Mouse (Mus musculus) adrenal gland, adult 18-20 months (tissue): ENCODE measurements around the gene Drp2. TPM values are rescaled to one million over a fixed set of nuclear protein-coding genes. Genes with fewer than 3 reads are reported as not detected.

Experiments
- total RNA-seq, 2 experiments: library from RNA; stranded (reverse); gene quantifications; 1 replicate in 1 of 2; 2 replicates in 1 of 2; pipeline ENCODE4 v1.2.3; 2021

Drp2 gene
- total RNA-seq, 2 experiments from 2014 or later: 0.30 to 0.32 TPM

Other genes with a start within 250 kb of the Drp2 start
- under 1 TPM; 0.35 to 0.96 TPM for gene Xkrx, start 242.5 kb upstream of the Drp2 start, total RNA-seq
- not detected for gene Arl13a, start 217.1 kb upstream of the Drp2 start, total RNA-seq
- gene Nox1, start 182.6 kb upstream of the Drp2 start, total RNA-seq: not detected
- 10 to 100 TPM; 41.9 to 46.7 TPM for gene Trmt2b, start 127.6 kb upstream of the Drp2 start, total RNA-seq
- gene Tmem35a, start 109.3 kb upstream of the Drp2 start, total RNA-seq: 100 to 1,000 TPM; 284 to 319 TPM
- gene Cenpi, start 96.5 kb upstream of the Drp2 start, total RNA-seq: 1 to 10 TPM; 1.7 to 2.2 TPM
- not detected for gene Taf7l, start 71.9 kb downstream of the Drp2 start, total RNA-seq
- gene Timm8a1, start 137.3 kb downstream of the Drp2 start, total RNA-seq: 10 to 100 TPM; 31.3 to 36.7 TPM
- gene Btk, start 179.0 kb downstream of the Drp2 start, total RNA-seq: 1 to 10 TPM in 1 of 2 experiments, under 1 TPM in 1; 0.93 to 1.9 TPM
- 100 to 1,000 TPM; 229 to 239 TPM for gene Rpl36a, start 181.1 kb downstream of the Drp2 start, total RNA-seq
- 10 to 100 TPM; 13.0 to 13.1 TPM for gene Gla, start 196.6 kb downstream of the Drp2 start, total RNA-seq
- gene Hnrnph2, start 196.6 kb downstream of the Drp2 start, total RNA-seq: 100 to 1,000 TPM; 114 to 120 TPM